Mouse (Mus musculus): ENCODE measurements around the gene Olfr480.

The Olfr480 gene

GRCm38 (mm10) chr7:108067246-108067645 lies at the start of gene Olfr480:
Gene Olfr480 (minus strand): TSS chr7:108067346.
- DNase-seq (ENCODE audit: low read depth, low spot score), result no peak

- DNase-seq (ENCODE audit: low read depth, low spot score), result no peak
Observed at GRCm38 (mm10) chr7:108100549-108100948, 33.4 kb upstream of the Olfr480 start, which contains the start of gene Olfr483. Gene Olfr483 (plus strand): TSS chr7:108100849.

GRCm38 (mm10) chr7:108097486-108097885 lies 30.3 kb upstream of the Olfr480 start, which contains the start of gene Olfr482:
Gene Olfr482 (minus strand): TSS chr7:108097586.
- DNase-seq (ENCODE audit: low read depth, low spot score), result no peak

GRCm38 (mm10) chr7:108079555-108079954 lies 12.4 kb upstream of the Olfr480 start, which contains the start of gene Olfr481:
Gene Olfr481 (plus strand): TSS chr7:108079855.
- DNase-seq (ENCODE audit: low read depth, low spot score), result no peak

- no peak for DNase-seq (ENCODE audit: low read depth, low spot score)
Observed at GRCm38 (mm10) chr7:108050393-108050792, 16.8 kb downstream of the Olfr480 start, which contains the start of gene Olfr479. Gene Olfr479 (plus strand): TSS chr7:108050693.

GRCm38 (mm10) chr7:108033889-108034288 lies 33.3 kb downstream of the Olfr480 start, which contains the start of gene Olfr478:
Gene Olfr478 (minus strand): TSS chr7:108033989.
- no peak for DNase-seq (ENCODE audit: low read depth, low spot score)
